Mouse (Mus musculus): ENCODE data around the gene Nova2. TPM values are rescaled to one million over a fixed set of nuclear protein-coding genes. Genes with fewer than 3 reads are reported as not detected.

Gene Nova2
- total RNA-seq, 2 experiments from 2014 or later = 4.0 to 4.2 TPM

GRCm38 (mm10) chr7:18923711-18924191, 1.9 kb upstream of the Nova2 start:
- DNase-seq (ENCODE audit: low spot score in 2 of 2) = no peak

GRCm38 (mm10) chr7:18924321-18924720, 1.4 kb upstream of the Nova2 start:
- no peak for DNase-seq (ENCODE audit: low spot score in 2 of 2)

GRCm38 (mm10) chr7:18926041-18926790, 528 bp downstream of the Nova2 start:
- no peak for DNase-seq (ENCODE audit: low spot score in 2 of 2)

- DNase-seq (ENCODE audit: low spot score in 2 of 2) = no peak
Measured at GRCm38 (mm10) chr7:18926911-18927310, 1.2 kb downstream of the Nova2 start.

GRCm38 (mm10) chr7:18927759-18928158, 2.1 kb downstream of the Nova2 start:
- DNase-seq (ENCODE audit: low spot score in 2 of 2) = no peak

GRCm38 (mm10) chr7:18942376-18942775, 16.7 kb downstream of the Nova2 start:
- no peak for DNase-seq (ENCODE audit: low spot score in 2 of 2)

- DNase-seq (ENCODE audit: low spot score in 2 of 2) = no peak
Measured at GRCm38 (mm10) chr7:18942815-18943214, 17.1 kb downstream of the Nova2 start.

- DNase-seq (ENCODE audit: low spot score in 2 of 2) = no peak
Measured at GRCm38 (mm10) chr7:18948151-18948550, 22.5 kb downstream of the Nova2 start.

- DNase-seq (ENCODE audit: low spot score in 2 of 2) = no peak
Measured at GRCm38 (mm10) chr7:18949781-18950522, 24.3 kb downstream of the Nova2 start.

GRCm38 (mm10) chr7:18950523-18951315, 25.0 kb downstream of the Nova2 start:
- no peak for DNase-seq (ENCODE audit: low spot score in 2 of 2)

- DNase-seq (ENCODE audit: low spot score in 2 of 2) = peak in 1 of 2 experiments; percentile 53
Measured at GRCm38 (mm10) chr7:18951397-18951796, 25.7 kb downstream of the Nova2 start.

- peak; percentile 36 to 53 for DNase-seq (ENCODE audit: low spot score in 2 of 2)
Measured at GRCm38 (mm10) chr7:18957569-18958383, 32.1 kb downstream of the Nova2 start.

GRCm38 (mm10) chr7:18958384-18958766, 32.7 kb downstream of the Nova2 start:
- DNase-seq (ENCODE audit: low spot score in 2 of 2) = no peak

- no peak for DNase-seq (ENCODE audit: low spot score in 2 of 2)
Measured at GRCm38 (mm10) chr7:18959446-18959845, 33.8 kb downstream of the Nova2 start.

- no peak for DNase-seq (ENCODE audit: low spot score in 2 of 2)
Measured at GRCm38 (mm10) chr7:18962171-18962792, 36.6 kb downstream of the Nova2 start.

GRCm38 (mm10) chr7:18962795-18963194, 37.1 kb downstream of the Nova2 start:
- no peak for DNase-seq (ENCODE audit: low spot score in 2 of 2)

GRCm38 (mm10) chr7:18963294-18963843, 37.7 kb downstream of the Nova2 start:
- no peak for DNase-seq (ENCODE audit: low spot score in 2 of 2)

- DNase-seq (ENCODE audit: low spot score in 2 of 2) = no peak
Measured at GRCm38 (mm10) chr7:18965312-18965711, 39.6 kb downstream of the Nova2 start.

- DNase-seq (ENCODE audit: low spot score in 2 of 2) = no peak
Measured at GRCm38 (mm10) chr7:18967603-18968002, 41.9 kb downstream of the Nova2 start.

GRCm38 (mm10) chr7:18970956-18971355, 45.3 kb downstream of the Nova2 start:
- no peak for DNase-seq (ENCODE audit: low spot score in 2 of 2)

Measured in gastrocnemius, postnatal 4 days (tissue).